Mouse (Mus musculus) midbrain, embryonic 13.5 days (tissue): Measurements from ENCODE around the gene C030005K15Rik. TPM values are rescaled to one million over a fixed set of nuclear protein-coding genes. Genes with fewer than 3 reads are reported as not detected.
A peak's percentile ranks its signal among the peaks of the same experiment; 100 is the strongest.
"Not testable (repeated sequence)": the region's sequence is repeated elsewhere in the genome, so short reads cannot be mapped to it uniquely, and the experiment has no call there.

Source experiments
- ATAC-seq: fragments of 200-750 bp; cut with Nextera tagmentation; 2 replicates; pipeline ENCODE4 v1.8.0; 2017; ENCODE audit warnings: mild to moderate bottlenecking, moderate TSS enrichment, moderate library complexity
- H3K27ac ChIP-seq: fragments of 300-500 bp; sonication (generic); 2 replicates; pipeline ENCODE4 v1.5.1; 2015; ENCODE audit warnings: inconsistent platforms, mild to moderate bottlenecking, moderate library complexity
- H3K27me3 ChIP-seq: fragments of 300-500 bp; sonication (generic); 2 replicates; pipeline ENCODE4 v1.6.1; 2015; ENCODE audit warnings: mild to moderate bottlenecking, inconsistent platforms
- H3K36me3 ChIP-seq: fragments of 300-500 bp; sonication (generic); 2 replicates; pipeline ENCODE4 v1.6.1; 2015; ENCODE audit warnings: mild to moderate bottlenecking, inconsistent platforms
- H3K4me1 ChIP-seq: fragments of 300-500 bp; sonication (generic); replicated peaks from 2 replicates; pipeline ENCODE4 v1.6.1; 2015; ENCODE audit warnings: inconsistent platforms
- H3K4me2 ChIP-seq: fragments of 300-500 bp; sonication (generic); replicated peaks from 2 replicates; pipeline ENCODE4 v1.6.1; 2015; ENCODE audit warnings: moderate library complexity, mild to moderate bottlenecking, inconsistent platforms
- H3K4me3 ChIP-seq: fragments of 300-500 bp; sonication (generic); replicated peaks from 2 replicates; pipeline ENCODE4 v1.5.1; 2015; ENCODE audit warnings: mild to moderate bottlenecking, inconsistent platforms
- H3K9ac ChIP-seq: fragments of 300-500 bp; sonication (generic); replicated peaks from 2 replicates; pipeline ENCODE4 v1.6.1; 2015; ENCODE audit warnings: mild to moderate bottlenecking, inconsistent platforms
- H3K9me3 ChIP-seq: fragments of 300-500 bp; sonication (generic); 2 replicates; pipeline ENCODE4 v1.6.1; 2016; ENCODE audit warnings: mild to moderate bottlenecking, inconsistent platforms
- WGBS: fragments of 180-500 bp; shearing (Covaris S2); methylation state at CpG from one replicate; pipeline ENCODE4 v1.1.7; 2015; 5-methylcytosine and 5-hydroxymethylcytosine counted together
- polyA plus RNA-seq: library from polyadenylated mRNA; unstranded; fragments of >200 nt; fragmentation: Nextera tagmentation; extraction: Ambion mirVana; gene quantifications from 2 replicates; pipeline ENCODE4 v1.2.1, GENCODE M21; 2015

Gene C030005K15Rik
- polyA plus RNA-seq, result not detected in 2 replicates

DNA sequence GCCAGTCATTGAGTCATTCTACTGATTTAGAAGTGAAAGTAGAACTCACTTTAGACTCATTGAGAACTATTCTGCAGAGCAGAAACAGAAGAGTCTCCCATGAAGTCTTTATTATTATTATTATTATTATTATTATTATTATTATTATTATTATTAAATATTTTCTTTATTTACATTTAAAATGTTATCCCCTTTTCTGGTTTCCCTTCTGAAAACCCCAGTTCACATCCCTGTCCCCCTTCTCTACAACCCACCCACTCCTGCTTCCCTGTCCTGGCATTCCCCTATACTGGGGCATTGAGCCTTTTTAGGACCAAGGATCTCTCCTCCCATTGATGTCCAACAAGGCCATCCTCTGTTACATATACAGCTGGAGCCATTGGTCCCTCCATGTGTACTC, at the start of gene C030005K15Rik:
C030005K15Rik (minus strand) TSS at position 101 of the 400 bp plus-strand sequence.
- not testable (repeated sequence) for H3K36me3 ChIP-seq

DNA sequence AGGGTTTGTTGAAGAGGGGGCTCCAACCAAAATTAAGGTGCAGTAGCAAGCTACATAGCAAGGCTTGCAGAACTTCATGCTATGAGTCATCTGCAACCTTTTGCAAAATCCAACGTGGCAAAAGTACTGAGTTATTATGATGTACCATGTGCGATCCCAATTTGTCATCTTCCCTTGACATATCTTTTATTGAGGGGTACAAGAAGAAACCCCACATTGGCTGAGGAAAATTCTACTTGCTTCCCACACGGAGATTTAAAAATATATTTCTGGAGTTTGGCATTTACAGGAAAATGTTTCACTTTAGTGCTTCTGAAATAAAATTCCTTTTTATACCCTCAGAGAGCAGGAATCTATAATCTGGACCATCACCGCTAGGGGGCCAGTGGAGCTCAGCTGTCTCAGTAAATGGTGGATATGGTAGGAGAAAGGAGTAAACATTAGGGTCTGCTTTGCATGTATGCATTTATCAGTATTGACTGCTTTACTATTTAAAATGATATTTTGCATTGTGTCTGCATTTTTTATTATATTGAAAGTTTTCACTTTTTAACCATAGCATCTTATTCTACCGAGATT, 41.7 kb upstream of the C030005K15Rik start:
- no peaks in the 10 kb centered on the region for H3K4me1 ChIP-seq
- WGBS, result 70% methylated on average over 5 of the region's 5 CpGs
- H3K27me3 ChIP-seq, result no peaks in the 10 kb centered on the region
- no peaks in the 10 kb centered on the region for H3K36me3 ChIP-seq
- no peak for ATAC-seq
- no peak overlapping the region for H3K9ac ChIP-seq
- H3K27ac ChIP-seq, result no peak overlapping the region
- H3K4me2 ChIP-seq, result no peak overlapping the region
- no peaks in the 10 kb centered on the region for H3K9me3 ChIP-seq
- no peak overlapping the region for H3K4me3 ChIP-seq

More for the DNA sequence above, at the start of gene C030005K15Rik:
- ATAC-seq, H3K27me3 ChIP-seq, H3K4me1 ChIP-seq, H3K9ac ChIP-seq, H3K9me3 ChIP-seq, H3K4me2 ChIP-seq, H3K4me3 ChIP-seq, H3K27ac ChIP-seq: not testable (repeated sequence)

DNA sequence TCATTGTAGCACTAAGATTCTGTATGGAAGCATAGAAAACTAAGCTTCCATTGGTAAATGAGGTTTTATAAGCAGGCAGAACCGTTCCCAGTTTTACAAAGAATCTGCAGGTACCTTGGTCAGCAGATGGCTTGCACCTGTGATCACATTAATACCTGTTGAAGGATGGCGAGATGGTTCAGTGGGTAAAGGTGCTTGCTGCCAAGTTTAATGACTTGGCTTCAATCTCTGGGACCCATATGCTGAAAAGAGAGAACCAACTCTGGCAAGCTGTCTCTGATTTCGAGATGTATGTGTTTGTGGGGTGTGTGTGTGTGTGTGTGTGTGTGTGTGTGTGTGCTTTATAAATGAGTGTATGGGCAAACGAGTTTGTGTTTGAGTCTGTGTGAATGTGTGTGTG, 27.3 kb upstream of the C030005K15Rik start:
- Histone ChIP-seq H3K4me3 (no peak overlapping the region), H3K36me3 (no peaks in the 10 kb centered on the region), H3K9me3 (no peaks in the 10 kb centered on the region), H3K27ac (no peak overlapping the region), H3K9ac (no peak overlapping the region), H3K27me3 (no peaks in the 10 kb centered on the region), H3K4me2 (no peak overlapping the region), H3K4me1 (no peaks in the 10 kb centered on the region)
- no peak for ATAC-seq
- 79% methylated on average over 4 of the region's 4 CpGs for WGBS

DNA sequence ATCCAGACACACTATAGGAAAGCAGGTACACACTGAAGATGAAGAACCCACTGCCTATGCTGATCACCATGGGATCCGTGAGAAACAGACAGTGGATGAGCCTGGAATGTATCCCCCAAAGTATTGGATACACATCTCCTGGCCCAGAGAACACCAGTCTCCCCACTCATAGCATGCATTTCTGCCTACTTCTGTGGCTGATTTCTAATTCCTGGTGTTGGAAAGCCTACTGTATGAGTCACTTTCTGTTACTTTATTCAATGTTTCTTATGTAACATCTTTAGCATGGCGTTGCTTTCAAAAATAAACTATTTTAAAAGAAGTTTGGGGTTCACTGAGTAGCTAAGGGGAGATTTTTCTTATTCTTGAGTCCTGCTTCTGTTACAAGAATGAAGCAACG, 20.7 kb upstream of the C030005K15Rik start:
- no peak for ATAC-seq
- Histone ChIP-seq H3K27me3 (no peaks in the 10 kb centered on the region), H3K36me3 (no peaks in the 10 kb centered on the region), H3K4me1 (no peaks in the 10 kb centered on the region), H3K4me2 (no peak overlapping the region), H3K4me3 (no peak overlapping the region), H3K9me3 (no peaks in the 10 kb centered on the region), H3K27ac (no peak overlapping the region), H3K9ac (no peak overlapping the region)
- 88% methylated on average over 3 of the region's 3 CpGs for WGBS

DNA sequence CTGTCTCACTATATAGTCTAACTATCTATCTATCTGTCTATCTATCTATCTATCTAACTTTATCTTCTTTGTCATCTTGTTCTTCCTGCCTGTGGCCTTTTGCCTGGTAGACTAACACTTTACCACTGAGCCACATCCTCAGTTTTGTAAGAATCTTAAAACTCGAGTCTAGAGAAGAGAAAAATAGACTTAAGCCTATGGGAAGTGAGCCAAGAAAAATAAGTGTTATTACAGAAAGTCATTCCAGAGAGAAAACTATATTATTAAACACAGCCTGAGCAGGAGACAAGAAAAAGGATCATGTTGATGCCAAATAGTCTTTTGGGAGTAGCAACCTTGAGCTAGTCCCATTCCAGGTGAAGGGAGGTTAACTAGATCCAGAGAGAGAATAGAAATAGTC, 626 bp downstream of the C030005K15Rik start:
- no peaks in the 10 kb centered on the region for H3K4me1 ChIP-seq
- no peak overlapping the region for H3K27ac ChIP-seq
- H3K27me3 ChIP-seq, result no peaks in the 10 kb centered on the region
- no peaks in the 10 kb centered on the region for H3K9me3 ChIP-seq
- WGBS, result 67% methylated on average over 1 of the region's 1 CpGs
- H3K4me3 ChIP-seq, result no peak overlapping the region
- H3K4me2 ChIP-seq, result no peak overlapping the region
- no peak overlapping the region for H3K9ac ChIP-seq
- ATAC-seq, result no peak
- H3K36me3 ChIP-seq, result no peaks in the 10 kb centered on the region

DNA sequence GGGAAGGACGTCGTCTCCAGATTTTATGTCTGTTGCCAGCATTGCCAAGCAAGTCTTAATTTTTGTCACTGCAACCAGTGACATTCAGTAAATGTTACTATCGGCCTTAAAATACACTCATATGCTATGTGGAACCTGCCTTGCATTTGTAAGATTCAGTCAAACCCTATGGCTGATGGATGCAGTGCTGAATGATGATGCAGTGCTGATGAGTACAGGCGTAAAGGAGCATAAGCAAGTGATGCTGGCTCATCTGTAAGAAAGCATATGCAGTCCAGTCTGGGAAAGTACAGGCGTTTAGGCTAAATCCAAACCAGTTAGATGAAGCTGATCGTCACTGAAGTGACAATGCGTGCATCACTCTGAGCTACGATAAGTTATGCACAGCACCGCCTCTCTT, 3.8 kb downstream of the C030005K15Rik start:
- 94% methylated on average over 9 of the region's 9 CpGs for WGBS
- Histone ChIP-seq H3K27ac (no peak overlapping the region), H3K4me2 (no peak overlapping the region)

DNA sequence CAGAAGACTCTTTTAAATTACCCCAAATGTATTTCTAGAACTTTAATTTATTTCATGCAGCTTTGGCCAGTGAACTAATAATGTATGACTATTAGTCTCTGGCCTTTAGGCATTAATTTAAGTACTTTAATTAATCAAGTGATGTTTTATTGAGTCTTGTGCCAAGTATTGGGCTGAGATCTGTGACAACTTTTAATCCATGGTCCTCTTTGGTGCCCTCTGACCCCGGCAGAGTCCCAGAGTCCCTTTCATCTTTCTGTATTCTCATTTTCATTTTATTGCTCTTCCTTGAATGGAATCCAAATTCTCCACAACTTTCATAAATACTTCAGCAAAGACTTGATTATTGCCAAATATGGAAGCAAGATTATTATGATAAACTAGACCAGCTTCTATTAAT, 5.9 kb downstream of the C030005K15Rik start:
- WGBS, result 85% methylated on average over 1 of the region's 1 CpGs
- no peak overlapping the region for H3K9ac ChIP-seq
- H3K4me2 ChIP-seq, result no peak overlapping the region
- H3K9me3 ChIP-seq, result no peaks in the 10 kb centered on the region
- H3K27me3 ChIP-seq, result no peaks in the 10 kb centered on the region
- no peak overlapping the region for H3K27ac ChIP-seq
- H3K36me3 ChIP-seq, result no peaks in the 10 kb centered on the region
- H3K4me3 ChIP-seq, result no peak overlapping the region
- H3K4me1 ChIP-seq, result no peaks in the 10 kb centered on the region
- ATAC-seq, result no peak

More for the DNA sequence above, 3.8 kb downstream of the C030005K15Rik start:
- Histone ChIP-seq H3K4me3 (no peak overlapping the region), H3K27me3 (no peaks in the 10 kb centered on the region), H3K36me3 (no peaks in the 10 kb centered on the region), H3K9me3 (no peaks in the 10 kb centered on the region), H3K4me1 (no peaks in the 10 kb centered on the region), H3K9ac (no peak overlapping the region)
- ATAC-seq, result no peak

DNA sequence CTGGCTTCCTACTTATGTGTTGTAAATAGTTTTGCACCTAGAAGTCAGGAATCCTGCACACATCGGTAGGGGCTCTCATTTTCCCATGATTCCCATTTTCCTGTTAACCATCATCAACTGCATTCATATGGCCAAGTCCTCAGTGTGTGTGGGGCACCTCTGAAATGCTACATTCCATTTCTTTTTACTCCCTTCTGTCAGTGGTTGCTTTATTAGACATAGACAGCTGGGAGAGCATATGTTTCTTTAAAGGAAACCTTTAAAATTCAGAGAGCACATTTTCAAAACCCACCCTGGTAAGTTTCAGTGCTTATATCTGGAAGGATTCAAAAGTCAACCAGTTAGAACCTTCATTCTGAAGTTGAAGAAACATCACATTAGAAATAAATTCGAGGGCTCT, 8.5 kb downstream of the C030005K15Rik start:
- H3K9me3 ChIP-seq, result no peaks in the 10 kb centered on the region
- H3K36me3 ChIP-seq, result no peaks in the 10 kb centered on the region
- no peak for ATAC-seq
- no peaks in the 10 kb centered on the region for H3K4me1 ChIP-seq
- H3K4me3 ChIP-seq, result no peak overlapping the region
- WGBS, result 82% methylated on average over 2 of the region's 2 CpGs
- no peak overlapping the region for H3K27ac ChIP-seq
- H3K27me3 ChIP-seq, result no peaks in the 10 kb centered on the region
- no peak overlapping the region for H3K4me2 ChIP-seq
- H3K9ac ChIP-seq, result no peak overlapping the region

DNA sequence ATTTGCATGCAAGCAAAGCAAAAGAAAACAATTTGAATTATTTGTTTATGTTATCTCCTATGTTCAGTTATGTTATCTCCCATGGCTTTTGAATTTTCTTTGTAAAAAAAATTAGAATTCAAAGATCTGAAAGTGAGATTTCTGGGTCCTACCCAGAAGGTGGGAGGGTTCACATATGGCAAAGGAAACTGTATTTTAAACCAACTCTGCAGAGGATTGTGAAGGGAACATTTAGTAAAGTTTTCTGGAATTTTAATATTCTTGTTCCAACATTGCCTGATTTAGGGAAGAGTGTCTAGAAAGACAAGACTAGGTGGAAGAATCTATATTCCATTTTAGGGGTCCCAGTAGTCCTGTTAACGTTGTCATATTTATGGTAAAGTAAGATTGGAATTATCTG, 9.3 kb downstream of the C030005K15Rik start:
- Histone ChIP-seq H3K9ac (no peak overlapping the region), H3K4me1 (no peaks in the 10 kb centered on the region), H3K9me3 (no peaks in the 10 kb centered on the region), H3K4me3 (no peak overlapping the region), H3K4me2 (no peak overlapping the region), H3K36me3 (no peaks in the 10 kb centered on the region), H3K27ac (no peak overlapping the region), H3K27me3 (no peaks in the 10 kb centered on the region)
- 94% methylated on average over 1 of the region's 1 CpGs for WGBS
- ATAC-seq, result no peak

DNA sequence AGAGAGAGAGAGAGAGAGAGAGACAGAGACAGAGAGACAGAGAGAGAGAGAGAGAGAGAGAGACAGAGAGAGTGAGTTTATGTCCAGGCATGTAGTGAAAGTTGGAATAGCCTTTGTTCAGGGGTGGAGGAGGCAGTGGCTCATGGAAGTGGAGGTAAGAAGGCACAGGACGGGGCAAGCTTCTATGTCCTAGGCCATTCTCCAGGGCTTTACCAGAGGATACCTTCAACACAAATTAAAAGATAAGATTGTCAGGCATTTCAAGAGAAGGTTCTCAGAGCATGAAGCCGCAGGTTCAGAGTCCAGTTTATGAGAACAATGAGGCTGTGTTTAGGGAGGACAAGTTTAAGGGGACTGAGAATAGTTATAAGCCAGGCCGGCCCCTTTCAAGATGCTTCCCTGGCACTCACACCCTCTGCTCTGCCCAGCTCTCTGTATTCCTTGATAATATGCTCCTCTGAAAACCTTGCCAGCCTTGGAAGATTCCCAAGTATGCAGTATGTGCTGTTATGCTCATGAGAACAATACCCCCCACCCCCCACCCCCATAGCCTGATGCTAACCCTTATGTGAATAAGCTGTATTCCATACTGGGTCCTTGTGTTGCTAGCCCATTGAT, 11.2 kb downstream of the C030005K15Rik start:
- Histone ChIP-seq H3K4me3 (no peak overlapping the region), H3K27me3 (no peaks in the 10 kb centered on the region), H3K4me2 (no peak overlapping the region), H3K9me3 (no peaks in the 10 kb centered on the region), H3K9ac (no peak overlapping the region), H3K27ac (no peak overlapping the region), H3K36me3 (no peaks in the 10 kb centered on the region), H3K4me1 (no peaks in the 10 kb centered on the region)
- 88% methylated on average over 3 of the region's 3 CpGs for WGBS
- no peak for ATAC-seq

DNA sequence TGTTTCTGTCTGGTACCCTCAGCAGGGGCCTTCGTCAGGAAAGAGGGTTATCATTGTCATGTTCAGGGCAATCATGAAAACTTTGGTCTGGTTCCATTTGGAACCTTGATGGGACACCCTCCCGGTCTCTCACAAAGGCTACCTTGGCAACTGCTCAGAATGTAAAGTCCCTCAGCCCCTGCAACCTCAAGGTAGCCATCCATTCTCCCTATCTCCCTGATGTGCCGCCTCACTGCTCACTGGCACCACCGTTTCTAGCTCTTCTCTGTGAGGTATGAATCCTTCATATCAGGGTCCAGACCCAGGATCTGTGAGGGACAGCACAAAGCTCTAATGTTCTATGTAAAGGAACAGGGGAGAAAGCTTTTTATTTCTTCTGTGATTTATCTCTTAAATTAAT, 12.0 kb downstream of the C030005K15Rik start:
- no peak for ATAC-seq
- no peak overlapping the region for H3K27ac ChIP-seq
- no peaks in the 10 kb centered on the region for H3K36me3 ChIP-seq
- WGBS, result 61% methylated on average over 4 of the region's 4 CpGs
- no peaks in the 10 kb centered on the region for H3K4me1 ChIP-seq
- H3K9ac ChIP-seq, result no peak overlapping the region
- H3K4me3 ChIP-seq, result no peak overlapping the region
- H3K9me3 ChIP-seq, result no peaks in the 10 kb centered on the region
- no peak overlapping the region for H3K4me2 ChIP-seq
- H3K27me3 ChIP-seq, result no peaks in the 10 kb centered on the region

DNA sequence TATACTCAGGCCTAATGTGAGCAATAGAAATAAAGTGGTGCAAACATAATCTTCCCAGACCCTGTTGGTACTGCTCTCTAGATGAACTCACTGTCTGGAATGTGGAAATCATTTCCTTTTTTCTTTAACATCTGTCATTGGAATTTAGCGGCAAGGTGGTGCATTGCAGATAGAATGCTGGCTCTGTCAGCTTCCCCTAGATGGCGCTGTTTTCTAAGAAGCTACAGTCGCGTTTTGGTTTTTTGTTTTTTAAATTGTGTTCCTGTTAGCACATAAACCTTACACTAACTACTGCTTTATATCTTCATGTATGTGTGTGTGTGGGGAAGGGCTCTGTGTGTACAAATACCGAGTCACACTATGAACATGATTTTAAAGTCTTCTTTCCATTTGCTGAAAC, 13.9 kb downstream of the C030005K15Rik start:
- no peak overlapping the region for H3K9ac ChIP-seq
- no peaks in the 10 kb centered on the region for H3K36me3 ChIP-seq
- no peaks in the 10 kb centered on the region for H3K27me3 ChIP-seq
- WGBS, result 7% methylated on average over 5 of the region's 5 CpGs
- H3K4me3 ChIP-seq, result no peak overlapping the region
- H3K9me3 ChIP-seq, result no peaks in the 10 kb centered on the region
- H3K4me2 ChIP-seq, result no peak overlapping the region
- H3K27ac ChIP-seq, result no peak overlapping the region
- ATAC-seq, result 0 out of 2 replicates have a peak, but pooled peaks have one; percentile 67
- H3K4me1 ChIP-seq, result no peaks in the 10 kb centered on the region

DNA sequence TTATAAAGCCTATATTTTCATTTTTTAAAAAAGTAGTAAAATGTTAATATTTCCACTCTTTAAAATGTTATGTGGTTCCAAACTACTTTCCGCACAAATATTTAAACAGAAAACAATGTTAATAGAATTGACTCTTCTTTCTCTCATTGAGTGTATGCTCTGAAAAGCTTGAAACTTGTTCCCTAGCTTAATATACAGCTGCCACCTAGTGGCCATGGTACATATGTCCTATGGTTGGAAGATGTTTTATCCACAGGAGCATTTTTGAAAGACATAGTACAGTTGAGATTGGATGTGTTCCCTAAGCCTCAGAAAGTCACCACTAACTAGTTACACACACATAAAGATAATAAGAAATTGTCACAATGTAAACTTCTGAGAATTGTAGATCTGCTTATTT, 22.0 kb downstream of the C030005K15Rik start:
- H3K9ac ChIP-seq, result no peak overlapping the region
- no peaks in the 10 kb centered on the region for H3K9me3 ChIP-seq
- no peak overlapping the region for H3K4me2 ChIP-seq
- no peaks in the 10 kb centered on the region for H3K36me3 ChIP-seq
- 41% methylated on average over 1 of the region's 1 CpGs for WGBS
- H3K27ac ChIP-seq, result no peak overlapping the region
- no peaks in the 10 kb centered on the region for H3K27me3 ChIP-seq
- no peaks in the 10 kb centered on the region for H3K4me1 ChIP-seq
- ATAC-seq, result no peak
- H3K4me3 ChIP-seq, result no peak overlapping the region
